Mouse (Mus musculus) limb, embryonic 15.5 days (tissue): Measurements from ENCODE around the gene Olfr173. TPM values are rescaled to one million over a fixed set of nuclear protein-coding genes. Genes with fewer than 3 reads are reported as not detected.

Source experiments
- ATAC-seq: fragments of 200-750 bp; cut with Nextera tagmentation; 2 replicates; pipeline ENCODE4 v1.8.0; 2017; ENCODE audit warnings: low read depth, moderate TSS enrichment; ENCODE audit not compliant: insufficient number of reproducible peaks, low FRiP score, low TSS enrichment
- H3K27ac ChIP-seq: fragments of 300-500 bp; sonication (generic); 2 replicates; pipeline ENCODE4 v1.5.1; 2015; ENCODE audit warnings: moderate library complexity, mild to moderate bottlenecking, inconsistent platforms
- H3K27me3 ChIP-seq: fragments of 300-500 bp; sonication (generic); 2 replicates; pipeline ENCODE4 v1.6.1; 2015; ENCODE audit warnings: inconsistent platforms
- H3K36me3 ChIP-seq: fragments of 300-500 bp; sonication (generic); 2 replicates; pipeline ENCODE4 v1.6.1; 2015; ENCODE audit warnings: inconsistent platforms
- H3K4me1 ChIP-seq: fragments of 300-500 bp; sonication (generic); 2 replicates; pipeline ENCODE4 v1.6.1; 2015; ENCODE audit warnings: inconsistent platforms
- H3K4me2 ChIP-seq: fragments of 300-500 bp; sonication (generic); 2 replicates; pipeline ENCODE4 v1.6.1; 2015; ENCODE audit warnings: mild to moderate bottlenecking, inconsistent platforms
- H3K4me3 ChIP-seq: fragments of 300-500 bp; sonication (generic); 2 replicates; pipeline ENCODE4 v1.5.1; 2015; ENCODE audit warnings: mild to moderate bottlenecking, inconsistent platforms
- H3K9ac ChIP-seq: fragments of 300-500 bp; sonication (generic); 2 replicates; pipeline ENCODE4 v1.6.1; 2015; ENCODE audit warnings: inconsistent platforms
- H3K9me3 ChIP-seq: fragments of 300-500 bp; sonication (generic); 2 replicates; pipeline ENCODE4 v1.6.1; 2016; ENCODE audit warnings: inconsistent platforms
- WGBS: fragments of 180-500 bp; shearing (Covaris S2); methylation state at CpG from one replicate; pipeline ENCODE4 v1.1.7; 2015; 5-methylcytosine and 5-hydroxymethylcytosine counted together
- microRNA-seq: library from miRNA; unstranded; fragments of <30 nt; microRNA quantifications from one replicate; pipeline ENCODE4, GENCODE M21; 2016
- polyA plus RNA-seq: library from polyadenylated mRNA; unstranded; fragments of >200 nt; fragmentation: Nextera tagmentation; extraction: Ambion mirVana; gene quantifications from 2 replicates; pipeline ENCODE4 v1.2.1, GENCODE M21; 2015

Olfr173 gene
- polyA plus RNA-seq = not detected in 2 replicates

GRCm38 (mm10) chr16:58800168-58800567 is at the start of gene Olfr173:
TSS of gene Olfr173 (minus strand) at chr16:58800268.
- no peak for ATAC-seq
- 69% methylated on average over 2 of the region's 2 CpGs for WGBS

GRCm38 (mm10) chr16:58826732-58827319 is 26.8 kb upstream of the Olfr173 start, which contains the start of gene Olfr175-ps1:
TSS of gene Olfr175-ps1 (minus strand) at chr16:58826782.
- H3K4me3 ChIP-seq = no peak within 1 kb of the TSS
- no peaks in the 10 kb centered on the region for H3K4me1 ChIP-seq
- no peaks in the 10 kb centered on the region for H3K36me3 ChIP-seq
- 77% methylated on average over 1 of the region's 1 CpGs for WGBS
- H3K27ac ChIP-seq = no peak within 1 kb of the TSS
- H3K27me3 ChIP-seq = no peaks in the 10 kb centered on the region
- no peak within 1 kb of the TSS for H3K4me2 ChIP-seq
- H3K9me3 ChIP-seq = no peaks in the 10 kb centered on the region
- no peak for ATAC-seq
- H3K9ac ChIP-seq = no peak within 1 kb of the TSS

More at GRCm38 (mm10) chr16:58800168-58800567, at the start of gene Olfr173:
- Histone ChIP-seq H3K9ac (no peak within 1 kb of the TSS), H3K9me3 (no peaks in the 10 kb centered on the region), H3K4me1 (no peaks in the 10 kb centered on the region), H3K4me2 (no peak within 1 kb of the TSS), H3K27me3 (no peaks in the 10 kb centered on the region), H3K36me3 (no peaks in the 10 kb centered on the region), H3K4me3 (no peak within 1 kb of the TSS), H3K27ac (no peak within 1 kb of the TSS)

GRCm38 (mm10) chr16:58763076-58763475 is 37.0 kb downstream of the Olfr173 start, which contains the start of gene Olfr172:
TSS of gene Olfr172 (minus strand) at chr16:58763176.
- WGBS = 87% methylated on average over 1 of the region's 1 CpGs
- Histone ChIP-seq H3K9ac (no peak within 1 kb of the TSS), H3K36me3 (no peaks in the 10 kb centered on the region), H3K9me3 (no peaks in the 10 kb centered on the region), H3K4me3 (no peak within 1 kb of the TSS), H3K4me1 (no peaks in the 10 kb centered on the region), H3K27me3 (no peaks in the 10 kb centered on the region), H3K4me2 (no peak within 1 kb of the TSS), H3K27ac (no peak within 1 kb of the TSS)
- no peak for ATAC-seq

GRCm38 (mm10) chr16:58756191-58756590 is 43.9 kb downstream of the Olfr173 start:
- H3K4me1 ChIP-seq = no peaks in the 10 kb centered on the region
- H3K4me3 ChIP-seq = no peak overlapping the region
- no peak overlapping the region for H3K4me2 ChIP-seq
- H3K36me3 ChIP-seq = no peaks in the 10 kb centered on the region
- H3K9me3 ChIP-seq = no peaks in the 10 kb centered on the region
- peak; percentile 58; the same call in 1 of the 2 replicates for ATAC-seq
- no peak overlapping the region for H3K27ac ChIP-seq
- H3K9ac ChIP-seq = no peak overlapping the region
- H3K27me3 ChIP-seq = no peaks in the 10 kb centered on the region

DNA sequence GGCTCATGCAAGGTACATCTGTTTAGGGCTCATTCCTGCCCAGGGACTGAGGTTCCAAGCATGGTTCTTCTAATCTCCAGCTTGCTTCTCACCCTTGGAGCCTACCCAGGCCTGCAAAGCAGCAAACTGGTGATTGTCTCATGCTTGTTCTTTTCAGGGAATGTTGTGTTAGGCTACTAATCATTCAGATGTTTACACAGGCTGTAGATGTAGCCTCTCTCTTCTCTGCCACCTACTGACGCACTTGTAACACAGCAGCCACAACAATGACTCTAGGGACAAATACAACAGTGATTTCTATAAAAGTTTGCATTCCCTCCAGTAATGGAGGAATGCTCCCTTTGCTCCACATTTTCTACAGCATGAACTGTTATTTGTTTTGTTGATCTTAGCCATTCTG is 48.8 kb downstream of the Olfr173 start:
- H3K9ac ChIP-seq = no peak overlapping the region
- H3K4me2 ChIP-seq = no peak overlapping the region
- H3K4me3 ChIP-seq = no peak overlapping the region
- H3K4me1 ChIP-seq = no peaks in the 10 kb centered on the region
- ATAC-seq = no peak
- WGBS = 21% methylated on average over 1 of the region's 1 CpGs
- no peaks in the 10 kb centered on the region for H3K27me3 ChIP-seq
- no peaks in the 10 kb centered on the region for H3K9me3 ChIP-seq
- no peaks in the 10 kb centered on the region for H3K36me3 ChIP-seq
- no peak overlapping the region for H3K27ac ChIP-seq

DNA sequence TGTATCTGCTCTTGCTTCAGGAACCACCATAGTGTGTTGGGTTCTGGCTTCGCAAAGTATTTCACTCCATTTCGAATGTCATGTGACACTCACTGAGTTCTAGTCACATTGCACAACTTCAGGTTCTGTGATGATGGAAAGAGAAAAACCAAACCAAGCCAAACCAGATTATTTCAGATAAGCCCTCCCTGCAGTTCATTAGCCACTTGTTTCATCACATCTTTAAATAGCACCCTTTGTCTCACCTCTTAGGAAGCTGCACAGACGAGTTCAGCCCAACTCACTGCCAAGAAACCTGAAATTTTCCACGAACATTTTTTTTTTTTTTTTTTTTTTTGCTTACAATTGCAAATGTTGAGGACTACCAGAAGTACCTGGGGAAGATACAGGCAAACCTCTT is 53.4 kb downstream of the Olfr173 start:
- Histone ChIP-seq H3K9ac (no peak overlapping the region), H3K4me1 (no peaks in the 10 kb centered on the region), H3K27ac (no peak overlapping the region), H3K4me2 (no peak overlapping the region), H3K9me3 (no peaks in the 10 kb centered on the region), H3K27me3 (no peaks in the 10 kb centered on the region), H3K4me3 (no peak overlapping the region), H3K36me3 (no peaks in the 10 kb centered on the region)
- WGBS = 61% methylated on average over 4 of the region's 4 CpGs
- no peak for ATAC-seq

Small RNAs within 50 kb of the gene (microRNA-seq; reads per million reads assigned to microRNA genes)
- not detected for gene Gm27564

Other genes with a start within 250 kb of the Olfr173 start
- not detected in 2 replicates for gene Gm813, start 183.3 kb downstream of the Olfr173 start, polyA plus RNA-seq
- gene E330017A01Rik, start 161.5 kb downstream of the Olfr173 start, polyA plus RNA-seq = not detected in 2 replicates
- gene Cpox, start 130.0 kb downstream of the Olfr173 start, polyA plus RNA-seq = 25.3 and 30.0 TPM in 2 replicates
- gene Gpr15, start 81.2 kb downstream of the Olfr173 start, polyA plus RNA-seq = not detected in 2 replicates
- gene Cldnd1, start 72.4 kb downstream of the Olfr173 start, polyA plus RNA-seq = 138 and 147 TPM in 2 replicates
- not detected in 2 replicates for gene Olfr172, start 37.1 kb downstream of the Olfr173 start, polyA plus RNA-seq
- gene Olfr175-ps1, start 26.5 kb upstream of the Olfr173 start, polyA plus RNA-seq = not detected in 2 replicates
- not detected in 2 replicates for gene Olfr177, start 74.5 kb upstream of the Olfr173 start, polyA plus RNA-seq
- gene Olfr178, start 91.8 kb upstream of the Olfr173 start, polyA plus RNA-seq = not detected in 2 replicates
- not detected in 2 replicates for gene Olfr181, start 128.5 kb upstream of the Olfr173 start, polyA plus RNA-seq
- gene Olfr180, start 129.1 kb upstream of the Olfr173 start, polyA plus RNA-seq = not detected in 2 replicates
- gene Olfr183, start 195.1 kb upstream of the Olfr173 start, polyA plus RNA-seq = not detected in 2 replicates
- gene Olfr186, start 230.0 kb upstream of the Olfr173 start, polyA plus RNA-seq = not detected in 2 replicates
- gene Olfr187, start 239.5 kb upstream of the Olfr173 start, polyA plus RNA-seq = not detected in 2 replicates